Mouse (Mus musculus): ENCODE measurements around the gene Eme2. TPM values are rescaled to one million over a fixed set of nuclear protein-coding genes. Genes with fewer than 3 reads are reported as not detected.
"Not testable (repeated sequence)": the region's sequence is repeated elsewhere in the genome, so short reads cannot be mapped to it uniquely, and the experiment has no call there.

Gene Eme2
- total RNA-seq (2021), result 10 to 100 TPM; 52.9 to 59.1 TPM

DNA sequence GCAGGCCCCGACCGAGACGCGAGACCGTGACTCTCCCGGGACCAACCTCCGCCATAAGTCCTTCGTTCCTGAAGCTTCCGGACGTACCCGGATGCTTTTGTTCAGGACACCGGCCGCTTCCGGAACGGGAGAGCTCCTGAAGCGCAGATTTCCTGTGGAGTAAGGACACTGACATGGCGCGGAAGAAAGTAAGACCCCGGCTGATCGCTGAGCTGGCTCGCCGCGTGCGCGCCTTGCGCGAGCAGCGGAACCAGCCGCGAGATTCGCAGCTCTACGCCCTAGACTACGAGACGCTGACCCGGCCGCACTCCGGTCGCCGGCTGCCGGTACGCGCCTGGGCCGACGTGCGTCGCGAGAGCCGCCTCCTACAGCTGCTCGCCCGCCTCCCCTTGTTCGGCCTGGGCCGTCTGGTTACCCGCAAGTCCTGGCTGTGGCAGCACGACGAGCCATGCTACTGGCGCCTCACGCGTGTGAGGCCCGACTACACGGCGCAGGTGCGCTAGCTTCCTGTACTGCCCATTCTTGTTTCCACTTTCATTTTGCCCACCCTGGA is at the start of gene Eme2, which contains the start of gene Mrps34:
Gene Eme2 (minus strand): TSS at position 93 of the 553 bp plus-strand sequence.
Gene Mrps34 (plus strand): TSS at position 122 of the 553 bp plus-strand sequence.
- intact Hi-C loops (cut with DNase I), result no loop called here
- peak; percentile 88 to 92 for DNase-seq (ENCODE audit: low spot score in 2 of 2)

DNA sequence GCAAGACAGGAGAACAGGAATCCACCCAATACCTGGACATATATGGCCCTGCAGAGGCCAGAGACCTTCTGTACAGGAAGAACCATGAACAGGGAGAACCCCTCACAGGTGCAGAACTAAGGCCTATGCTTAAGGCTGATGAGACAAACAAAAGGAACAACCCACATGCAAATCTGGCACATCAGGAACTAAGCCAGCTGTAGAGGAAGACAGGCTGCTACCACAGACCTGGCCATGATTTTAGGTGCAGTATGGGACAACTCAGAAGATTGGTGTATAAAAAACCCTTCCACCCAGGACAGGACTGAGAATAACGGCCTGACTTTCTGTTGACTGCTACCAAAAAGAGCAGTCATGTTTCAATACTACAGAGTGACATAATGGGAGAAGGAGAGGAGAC is 48.7 kb upstream of the Eme2 start:
- DNase-seq (ENCODE audit: low spot score in 2 of 2); intact Hi-C loops (cut with DNase I): not testable (repeated sequence)

DNA sequence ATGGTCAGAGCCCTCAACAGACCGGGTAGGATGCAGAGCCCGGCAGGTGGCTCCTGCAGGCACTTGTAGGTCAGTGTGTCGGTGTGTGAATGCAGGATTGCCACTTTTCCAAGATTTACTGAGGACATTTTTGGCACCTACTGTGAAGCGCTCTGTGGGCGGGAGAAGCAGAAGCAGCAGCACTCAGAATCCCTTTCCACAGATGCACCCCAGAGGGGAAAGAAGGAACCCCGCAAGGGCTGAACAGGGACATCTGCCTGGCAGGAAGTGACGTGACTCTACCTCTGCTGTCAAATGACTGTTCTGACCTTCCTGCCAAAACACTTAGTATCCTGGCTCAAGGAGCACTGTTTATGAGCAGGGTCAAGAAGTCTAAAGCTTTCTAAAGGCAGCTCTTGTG is 48.1 kb upstream of the Eme2 start:
- intact Hi-C loops (cut with DNase I), result no loop called here
- DNase-seq (ENCODE audit: low spot score in 2 of 2), result peak; percentile 65 to 92

DNA sequence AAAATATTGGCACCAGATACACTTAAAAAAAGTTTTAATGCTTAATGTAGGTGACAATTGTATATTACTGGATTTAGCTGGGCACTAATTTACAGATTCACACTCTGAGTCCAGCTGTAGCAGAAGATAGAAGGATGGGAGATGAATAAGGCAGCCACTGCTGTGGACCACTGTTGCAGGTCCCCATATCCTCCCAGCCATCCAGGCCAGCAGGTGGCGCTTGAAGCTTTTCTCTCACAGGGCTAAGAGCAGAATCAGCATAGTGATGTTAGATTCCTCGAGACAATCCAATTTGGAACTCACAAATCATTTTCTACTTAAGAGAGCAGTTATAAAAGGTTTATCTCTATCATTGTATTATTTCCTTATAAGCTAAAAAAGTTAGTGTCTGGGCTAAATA is 47.6 kb upstream of the Eme2 start:
- intact Hi-C loops (cut with DNase I), result not testable (repeated sequence)
- peak; percentile 42 to 57 for DNase-seq (ENCODE audit: low spot score in 2 of 2)

DNA sequence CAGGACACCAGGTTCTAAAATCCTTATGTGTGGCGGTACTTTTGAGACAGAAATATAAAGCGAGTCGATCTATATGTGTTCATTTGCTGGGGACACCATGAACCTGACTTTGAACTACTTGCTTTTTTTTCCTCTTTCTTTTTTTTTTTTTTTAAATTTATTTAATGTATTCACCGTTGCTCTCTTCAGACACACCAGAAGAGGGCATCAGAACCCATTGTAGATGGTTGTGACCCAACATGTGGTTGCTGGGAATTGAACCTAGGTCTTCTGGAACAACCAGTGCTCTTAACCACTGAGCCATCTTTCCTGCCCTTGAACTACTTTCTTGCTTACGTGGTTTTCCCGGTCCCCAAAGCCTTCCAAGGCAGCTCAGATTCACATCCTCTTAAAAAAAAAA is 42.4 kb upstream of the Eme2 start:
- DNase-seq (ENCODE audit: low spot score in 2 of 2), result no peak
- intact Hi-C loops (cut with DNase I), result loop anchor here (2.0 kb wide), 1 partner anchor 80 kb away; the partner anchor contains the start of gene Ift140

DNA sequence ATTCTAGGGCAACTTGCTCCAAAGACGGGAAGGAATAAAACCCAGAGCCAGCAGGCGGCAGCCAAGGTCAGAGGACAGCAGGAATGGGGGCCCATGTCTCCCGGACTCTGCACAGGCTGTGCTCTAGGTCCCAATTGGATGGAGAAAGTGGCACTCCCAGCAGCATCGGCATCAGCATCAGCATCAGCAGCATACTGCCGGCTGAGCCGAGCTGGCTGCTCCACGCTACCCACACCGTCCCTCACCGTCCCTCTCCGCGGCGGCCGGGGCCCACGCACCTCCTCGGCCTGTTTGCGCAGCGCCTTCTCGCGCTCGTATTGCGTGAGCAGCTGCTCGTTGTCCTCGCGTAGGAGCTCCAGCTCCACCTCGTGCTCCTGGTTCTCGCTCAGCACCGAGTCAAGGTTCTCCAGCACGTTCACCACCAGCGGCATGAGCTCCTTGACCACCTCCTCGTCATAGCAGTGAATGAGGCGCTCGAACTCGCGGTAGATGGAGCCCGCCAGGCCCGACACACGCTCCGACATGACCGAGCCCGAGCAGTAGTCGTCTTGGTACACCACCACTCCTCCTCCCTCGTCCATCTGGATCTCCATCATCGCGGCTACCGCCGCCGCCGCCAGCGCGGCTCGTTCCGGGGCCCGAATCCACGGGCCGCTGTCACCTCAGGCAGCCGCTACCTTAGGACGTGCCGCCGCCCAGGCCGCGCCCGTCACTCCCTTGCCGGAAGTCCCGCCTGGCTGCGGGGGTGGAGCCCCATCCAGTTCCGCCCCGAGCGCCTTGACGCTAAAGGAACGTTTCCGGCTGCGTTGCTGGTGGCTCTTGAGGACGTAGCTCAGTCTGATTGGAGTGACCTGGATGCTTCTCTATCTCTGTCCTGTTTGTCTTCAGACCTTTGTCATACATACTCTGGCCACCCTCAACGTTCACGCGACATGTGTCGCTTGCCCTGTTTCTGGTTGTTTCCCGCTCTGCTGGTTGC is 41.7 kb upstream of the Eme2 start, which contains the start of gene Mapk8ip3:
Gene Mapk8ip3 (minus strand): TSS at position 719 of the 979 bp plus-strand sequence.
- peak; percentile 96 to 98 for DNase-seq (ENCODE audit: low spot score in 2 of 2)
- intact Hi-C loops (cut with DNase I), result loop anchor here (2.0 kb wide), 1 partner anchor 80 kb away; the partner anchor contains the start of gene Ift140

DNA sequence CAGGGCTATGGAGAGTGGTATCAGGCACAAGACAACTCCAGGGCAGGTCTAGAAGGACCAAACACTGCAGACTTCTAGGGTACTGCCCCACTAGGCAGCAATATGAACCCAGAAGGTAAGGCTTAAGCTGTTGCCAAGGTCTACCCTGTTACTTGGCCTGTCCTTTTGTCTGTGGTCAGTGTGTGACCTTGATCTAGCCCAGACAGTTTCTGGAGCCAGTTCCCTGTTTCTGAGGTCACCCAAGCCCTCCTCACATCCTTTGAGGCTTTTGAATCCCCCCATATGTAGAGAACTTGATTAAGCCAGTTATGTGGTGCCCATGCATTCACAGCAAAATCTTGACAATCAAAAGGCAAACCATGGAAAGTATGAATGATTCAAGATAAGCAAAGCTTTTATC is 40.8 kb upstream of the Eme2 start:
- intact Hi-C loops (cut with DNase I), result loop anchor here (2.0 kb wide), 1 partner anchor 81 kb away; the partner anchor contains the start of gene Ift140
- DNase-seq (ENCODE audit: low spot score in 2 of 2), result no peak

DNA sequence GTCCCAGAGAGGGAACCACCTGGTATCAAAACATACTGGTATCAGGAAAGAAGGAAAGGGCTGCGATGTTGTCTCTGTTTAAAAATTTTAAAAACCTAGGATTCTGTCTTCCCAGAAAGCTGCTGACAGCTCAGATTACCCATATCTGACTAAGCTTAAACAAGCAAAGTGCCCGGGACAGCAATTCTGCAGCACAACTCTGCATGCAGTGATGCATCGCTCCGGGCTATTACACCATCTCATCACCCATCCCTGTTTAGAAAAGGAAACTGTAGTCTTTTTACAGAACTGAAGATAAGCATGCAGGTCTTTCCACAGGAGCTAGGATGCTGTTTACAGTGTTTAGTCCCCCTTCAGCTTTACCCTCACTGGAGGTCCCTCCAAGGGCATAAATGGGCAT is 40.0 kb upstream of the Eme2 start:
- DNase-seq (ENCODE audit: low spot score in 2 of 2), result no peak
- intact Hi-C loops (cut with DNase I), result no loop called here

DNA sequence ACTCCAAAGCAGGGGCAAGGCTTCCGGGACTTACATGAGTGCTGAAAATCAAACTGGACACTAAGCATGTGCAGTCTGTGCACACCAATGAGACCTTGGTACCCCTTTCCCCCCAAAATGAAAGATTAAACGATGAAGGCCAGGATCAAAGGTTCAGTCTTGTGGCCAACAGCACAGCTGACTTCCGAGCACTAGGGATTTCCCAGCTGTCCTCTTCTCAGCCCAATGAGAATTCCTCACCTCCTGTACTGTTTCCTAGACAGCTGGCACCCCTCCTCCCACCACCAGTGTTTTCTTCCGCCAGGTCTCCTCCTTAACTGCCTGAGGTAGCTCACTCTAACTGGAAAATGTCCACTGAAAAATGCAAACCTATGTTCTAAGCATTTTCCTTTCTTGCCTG is 38.3 kb upstream of the Eme2 start:
- DNase-seq (ENCODE audit: low spot score in 2 of 2), result no peak
- intact Hi-C loops (cut with DNase I), result no loop called here

DNA sequence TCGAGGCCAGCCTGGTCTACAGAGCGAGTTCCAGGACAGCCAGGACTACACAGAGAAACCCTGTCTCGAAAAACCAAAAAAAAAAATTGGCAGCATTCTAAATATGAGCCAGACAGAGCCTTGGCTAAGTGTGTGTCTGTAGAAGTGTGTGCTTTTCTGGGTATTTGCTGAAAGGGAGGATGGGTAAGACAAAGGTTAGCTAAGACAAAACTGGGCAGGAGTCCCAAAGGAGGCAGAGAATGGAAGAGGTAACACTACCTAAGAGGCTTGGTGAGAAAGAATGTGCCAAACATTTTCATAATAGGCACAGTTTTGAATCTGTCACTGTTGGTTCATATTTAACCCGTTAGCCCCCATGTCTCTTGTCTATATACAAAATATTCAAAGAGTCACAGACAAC is 37.5 kb upstream of the Eme2 start:
- no peak for DNase-seq (ENCODE audit: low spot score in 2 of 2)
- intact Hi-C loops (cut with DNase I), result no loop called here

DNA sequence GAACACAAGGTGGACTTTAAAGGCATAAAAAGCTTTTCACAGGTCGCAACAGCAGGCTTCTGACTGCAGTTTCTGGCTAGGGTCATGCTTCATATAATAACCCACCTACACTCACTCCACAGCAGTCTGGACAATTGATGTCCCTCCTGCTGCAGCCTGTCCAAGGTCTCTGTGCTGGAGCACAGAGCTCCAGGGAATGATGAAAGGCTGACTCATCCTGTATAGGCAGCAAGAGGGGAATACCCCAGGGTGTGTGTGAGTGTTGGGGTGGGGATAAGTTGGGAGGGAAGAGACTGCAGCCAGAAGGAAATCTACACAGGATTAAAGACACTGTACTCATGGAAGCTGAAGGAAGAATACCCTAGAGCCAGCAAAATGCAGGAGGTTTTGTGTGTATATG is 34.6 kb upstream of the Eme2 start:
- intact Hi-C loops (cut with DNase I), result no loop called here
- no peak for DNase-seq (ENCODE audit: low spot score in 2 of 2)

DNA sequence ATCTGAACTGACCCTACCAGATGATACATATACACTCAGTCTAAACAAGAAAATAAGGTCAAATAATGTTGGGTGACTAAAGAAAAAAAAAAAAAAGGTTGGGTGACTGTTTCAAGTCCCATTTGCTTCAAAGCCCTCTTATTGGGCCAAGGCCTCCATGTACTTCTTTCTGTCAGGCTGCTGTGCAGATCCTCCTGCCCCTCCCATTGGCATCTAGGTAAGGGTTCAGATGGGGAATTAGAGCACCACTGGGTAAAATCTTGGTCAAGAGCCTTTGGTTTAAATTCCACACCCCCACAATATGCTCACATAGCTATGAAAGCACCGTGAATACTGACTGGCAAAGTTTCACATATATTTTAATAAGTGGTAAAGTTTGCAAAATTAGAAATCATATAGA is 28.4 kb upstream of the Eme2 start:
- intact Hi-C loops (cut with DNase I), result no loop called here
- DNase-seq (ENCODE audit: low spot score in 2 of 2), result no peak

DNA sequence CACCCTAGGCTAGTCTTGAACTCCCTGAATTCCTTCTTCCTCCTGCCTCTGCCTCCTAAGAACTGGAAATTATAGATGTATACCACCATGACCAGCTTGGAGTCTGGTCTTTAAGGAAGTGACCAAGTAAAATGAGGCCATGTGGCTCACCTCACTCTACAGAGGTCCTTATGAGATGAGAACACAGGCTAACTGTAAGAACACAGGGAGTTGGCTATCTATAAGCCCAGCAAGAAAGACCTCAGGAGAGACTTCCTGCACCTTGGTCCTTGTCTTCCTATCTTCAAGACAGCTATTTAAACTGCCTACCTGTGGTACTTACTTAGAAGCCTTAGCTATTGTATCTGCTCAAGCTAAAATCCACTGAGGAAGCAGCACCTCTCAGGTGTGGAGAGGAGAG is 19.1 kb upstream of the Eme2 start:
- DNase-seq (ENCODE audit: low spot score in 2 of 2), result no peak
- intact Hi-C loops (cut with DNase I), result no loop called here

DNA sequence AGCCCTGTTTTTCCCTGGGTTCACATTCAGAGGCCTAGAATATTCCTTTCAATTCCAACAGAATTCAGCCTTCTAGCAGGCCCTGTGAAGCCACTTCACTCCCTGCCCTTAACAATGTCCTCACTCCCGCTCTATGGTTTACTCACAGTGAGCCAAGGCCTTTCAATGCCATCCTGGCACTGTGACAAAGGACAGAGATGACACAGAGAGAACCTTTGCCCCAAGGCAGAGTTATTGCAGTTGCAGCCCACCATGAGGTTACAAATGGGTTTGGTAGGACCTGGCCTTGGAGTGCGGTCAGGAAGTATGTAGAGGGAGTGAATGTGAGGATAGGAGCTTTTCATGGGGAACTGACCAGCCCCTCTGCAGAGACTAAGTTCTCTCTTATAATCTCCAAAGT is 12.7 kb upstream of the Eme2 start:
- intact Hi-C loops (cut with DNase I), result no loop called here
- no peak for DNase-seq (ENCODE audit: low spot score in 2 of 2)

DNA sequence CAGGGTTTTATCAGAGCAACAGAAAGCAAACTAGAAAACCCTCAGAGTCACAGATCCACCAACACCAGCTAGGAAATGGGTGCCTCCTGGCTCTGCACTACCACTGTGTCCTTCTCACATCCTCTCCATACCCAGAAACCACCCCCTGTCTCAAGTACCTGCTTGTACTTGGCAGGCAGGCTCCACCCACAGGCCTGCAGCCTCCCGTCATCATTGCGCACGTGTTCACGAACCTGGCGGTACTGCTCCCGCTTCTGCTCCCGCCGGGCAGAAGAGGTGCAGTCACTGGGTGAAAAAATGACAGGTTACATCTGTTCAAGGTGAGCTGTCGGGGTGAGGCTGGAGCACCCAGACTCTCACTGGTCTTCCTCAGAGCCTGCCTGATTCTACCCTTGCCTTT is 8.9 kb upstream of the Eme2 start:
- no peak for DNase-seq (ENCODE audit: low spot score in 2 of 2)
- intact Hi-C loops (cut with DNase I), result no loop called here

DNA sequence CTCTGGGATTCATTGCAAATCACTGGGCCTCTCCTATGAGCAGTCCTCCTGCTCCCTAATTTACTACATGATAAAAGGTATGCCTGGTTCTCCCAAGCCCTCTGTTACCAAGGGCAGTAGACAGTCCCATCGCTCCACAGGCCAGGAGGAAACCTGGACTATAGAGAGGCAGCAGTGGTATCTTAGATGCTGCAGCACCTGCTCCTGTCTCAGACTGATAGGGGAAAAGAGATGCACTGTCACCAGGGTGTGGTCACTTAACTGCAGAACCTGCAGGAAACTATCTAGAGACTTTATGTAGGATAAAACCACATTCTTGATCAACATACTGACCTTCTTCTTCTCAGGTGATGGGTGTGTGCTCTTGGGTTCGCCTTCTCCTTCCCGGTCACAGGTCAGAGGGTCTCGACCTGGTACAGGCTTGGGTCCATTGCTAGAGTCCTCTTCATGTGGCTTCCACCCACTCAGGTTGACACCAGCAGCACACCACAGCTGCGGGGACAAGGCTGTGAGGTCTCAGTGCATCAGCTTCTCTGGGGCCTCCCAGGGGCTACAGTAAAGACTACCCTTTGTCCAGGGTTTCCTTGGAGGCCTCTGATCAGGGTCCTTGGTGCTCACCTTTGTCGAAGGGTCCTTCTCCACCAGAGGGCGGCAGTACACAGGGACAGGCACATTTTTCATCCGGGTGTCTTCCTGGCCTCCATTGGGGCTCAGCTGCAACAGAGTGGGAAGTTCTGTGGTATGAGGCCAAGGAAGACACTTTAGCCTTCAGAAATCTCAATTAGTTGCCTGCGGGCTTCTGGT is 8.0 kb upstream of the Eme2 start:
- intact Hi-C loops (cut with DNase I), result no loop called here
- no peak for DNase-seq (ENCODE audit: low spot score in 2 of 2)

DNA sequence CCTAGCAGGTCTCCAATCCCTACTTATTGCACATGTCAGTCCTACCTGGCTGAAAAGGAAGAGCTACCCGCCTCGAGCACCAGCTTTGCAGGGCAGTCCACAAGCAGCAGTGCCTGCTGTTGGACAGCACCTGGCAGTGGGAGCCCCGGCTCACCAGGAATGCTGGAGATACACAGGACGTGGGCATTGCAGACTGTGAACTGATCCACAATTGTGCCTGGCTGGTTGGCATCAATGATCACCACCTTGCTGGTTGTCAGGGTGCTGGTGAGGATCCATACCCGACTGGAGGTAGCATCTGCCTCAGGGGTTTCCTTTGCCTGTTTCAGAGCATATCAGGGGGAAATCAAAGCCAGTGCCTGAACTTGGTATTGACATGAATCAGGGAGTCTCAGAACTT is 7.2 kb upstream of the Eme2 start:
- intact Hi-C loops (cut with DNase I), result no loop called here
- no peak for DNase-seq (ENCODE audit: low spot score in 2 of 2)

DNA sequence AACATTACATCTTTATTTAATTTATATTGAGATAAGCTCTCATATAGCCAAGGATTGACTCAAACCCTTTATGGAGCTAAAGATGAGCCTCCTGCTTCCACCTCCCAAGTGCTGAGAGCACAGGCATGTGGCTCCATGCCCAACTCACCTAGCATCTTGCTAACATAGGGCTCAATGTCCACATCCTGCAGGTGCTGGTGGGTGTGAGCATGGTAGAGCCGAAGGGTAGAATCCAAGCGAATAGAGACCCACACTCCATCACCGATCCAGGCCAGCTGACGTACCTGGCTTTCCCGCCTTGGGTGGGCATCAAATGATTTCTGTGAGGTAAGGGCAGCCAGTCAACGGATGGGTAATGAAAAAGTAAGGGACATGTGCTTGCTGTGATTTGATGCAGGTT is 5.1 kb upstream of the Eme2 start:
- intact Hi-C loops (cut with DNase I), result no loop called here
- DNase-seq (ENCODE audit: low spot score in 2 of 2), result no peak

DNA sequence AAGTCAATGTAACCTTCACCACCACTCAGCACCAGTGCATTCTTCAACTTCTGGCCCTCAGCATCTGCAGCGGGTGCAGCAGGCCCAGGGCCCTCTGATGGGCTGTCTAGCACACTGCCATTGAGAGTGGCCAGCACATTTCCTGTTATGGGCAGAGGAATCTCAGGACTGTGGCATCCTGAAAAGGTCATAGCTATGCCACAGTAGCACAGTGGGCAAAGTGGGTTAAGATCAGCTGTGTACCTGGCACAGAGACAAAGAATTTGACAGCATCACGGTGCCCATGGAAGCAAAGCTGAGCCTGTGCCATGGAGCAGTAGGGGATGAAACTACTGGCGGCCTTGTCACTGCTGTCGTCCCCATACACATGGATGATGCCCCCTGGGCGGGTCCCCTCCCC is 4.3 kb upstream of the Eme2 start:
- intact Hi-C loops (cut with DNase I), result no loop called here
- DNase-seq (ENCODE audit: low spot score in 2 of 2), result no peak

Measured in left cerebral cortex, postnatal 25 days (tissue).